Mouse (Mus musculus): ENCODE data around the gene Fam20b. TPM values are rescaled to one million over a fixed set of nuclear protein-coding genes. Genes with fewer than 3 reads are reported as not detected.
A peak's percentile ranks its signal among the peaks of the same experiment; 100 is the strongest.

Gene Fam20b
- 10 to 100 TPM; 66.8 to 77.1 TPM for total RNA-seq (2021)

DNA sequence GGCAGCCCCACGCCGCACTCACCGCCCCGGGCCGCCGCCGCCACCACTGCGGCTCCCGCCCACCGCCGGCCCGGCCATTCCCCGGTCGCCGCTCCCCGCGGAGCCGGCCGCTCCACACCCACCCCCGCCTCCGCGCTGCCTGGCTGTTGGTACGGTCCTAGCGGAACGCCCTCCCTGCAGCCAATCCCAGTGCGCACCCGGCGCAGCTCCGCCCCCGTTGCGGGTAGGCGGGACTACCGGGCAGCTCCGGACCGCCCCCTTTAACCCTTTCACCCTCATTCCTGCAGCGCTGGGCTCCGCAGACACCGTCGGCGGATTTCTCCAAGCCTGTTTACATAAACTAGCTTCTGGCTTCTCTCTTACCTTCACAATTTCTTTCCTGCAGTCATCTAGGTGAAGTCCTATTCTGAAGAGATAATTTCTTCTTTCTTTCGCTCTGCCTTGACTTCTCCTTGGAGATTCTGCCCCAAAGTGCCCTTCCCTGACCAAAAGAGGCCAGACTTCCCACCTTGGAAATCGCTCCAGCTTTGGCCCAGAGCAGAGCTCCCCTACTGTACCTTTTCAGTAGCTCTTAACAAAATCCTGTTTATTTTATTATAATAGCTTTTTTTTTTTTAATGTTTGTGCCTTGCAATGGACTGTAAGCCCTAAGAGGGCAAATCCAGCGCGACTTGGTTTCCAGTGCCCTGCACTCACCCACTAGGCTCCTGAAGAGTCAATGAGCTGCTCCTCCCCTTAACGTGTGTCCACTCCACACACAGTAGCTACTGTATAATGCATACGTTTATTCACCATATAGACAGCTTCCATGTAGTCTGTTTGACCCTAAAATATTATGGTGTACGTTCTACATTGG lies at the start of gene Fam20b:
TSS of gene Fam20b (minus strand) at position 137 of the 856 bp plus-strand sequence.
- peak; percentile 96 to 97 for DNase-seq (ENCODE audit: low spot score in 2 of 2)
- intact Hi-C loops (cut with DNase I), result no loop called here

DNA sequence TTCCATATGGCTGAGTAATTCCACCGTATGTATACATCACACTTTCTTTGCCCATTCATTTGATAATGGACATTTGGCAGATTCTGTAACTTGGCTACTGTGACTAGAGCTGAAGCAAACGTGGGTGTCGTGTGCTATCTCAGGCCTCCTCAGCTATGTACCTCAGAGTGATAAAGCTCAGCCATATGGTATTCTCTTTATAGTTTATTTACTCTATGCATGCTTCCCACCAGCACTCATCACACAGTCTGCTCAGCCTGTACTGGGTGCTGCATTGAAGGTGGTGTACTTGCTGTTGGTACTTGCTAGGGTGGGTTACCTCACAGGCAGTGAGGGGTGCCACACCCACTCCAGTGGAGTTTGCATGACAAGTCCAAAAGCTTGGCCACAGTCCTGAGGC lies 46.4 kb upstream of the Fam20b start:
- intact Hi-C loops (cut with DNase I), result no loop called here
- peak; percentile 39 to 67 for DNase-seq (ENCODE audit: low spot score in 2 of 2)

DNA sequence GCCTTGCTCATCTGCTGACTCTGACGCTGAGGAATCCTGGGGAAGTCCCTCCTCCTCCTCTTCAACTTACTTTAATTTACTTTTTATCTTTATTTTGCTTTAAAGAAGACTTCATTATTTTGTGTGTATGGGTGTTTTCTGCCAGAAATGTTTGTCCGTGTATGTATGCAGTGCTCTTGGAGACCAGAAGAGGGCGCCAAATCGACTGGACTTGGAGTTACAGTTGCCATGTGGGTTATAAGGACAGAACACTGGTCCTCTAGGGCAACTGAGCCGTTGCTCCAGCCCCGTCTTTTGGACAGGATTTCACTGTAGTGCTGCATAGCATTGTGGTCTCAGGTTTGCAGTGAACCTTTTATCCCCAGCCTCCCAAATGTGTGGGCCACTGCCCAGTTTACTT lies 45.7 kb upstream of the Fam20b start:
- no peak for DNase-seq (ENCODE audit: low spot score in 2 of 2)
- intact Hi-C loops (cut with DNase I), result no loop called here

DNA sequence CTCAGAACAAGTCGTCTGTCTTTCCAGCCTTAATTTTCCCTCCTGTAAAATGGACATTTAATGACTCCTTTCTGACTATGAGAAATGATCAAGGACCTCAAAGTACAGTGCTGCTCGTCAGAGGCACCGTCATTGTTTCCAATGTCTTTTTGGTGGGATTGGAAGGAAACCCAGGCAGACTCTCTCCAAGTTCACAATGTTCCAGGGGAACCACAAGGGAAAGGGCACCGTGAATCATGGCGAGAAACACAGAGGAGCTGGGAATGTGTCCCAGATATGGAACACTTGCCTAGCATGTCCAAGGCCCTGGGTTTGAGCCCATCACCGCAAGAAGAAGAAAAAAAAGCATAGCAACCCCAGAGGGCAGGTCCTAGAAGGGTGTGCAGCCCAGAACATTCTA lies 44.4 kb upstream of the Fam20b start:
- no peak for DNase-seq (ENCODE audit: low spot score in 2 of 2)

DNA sequence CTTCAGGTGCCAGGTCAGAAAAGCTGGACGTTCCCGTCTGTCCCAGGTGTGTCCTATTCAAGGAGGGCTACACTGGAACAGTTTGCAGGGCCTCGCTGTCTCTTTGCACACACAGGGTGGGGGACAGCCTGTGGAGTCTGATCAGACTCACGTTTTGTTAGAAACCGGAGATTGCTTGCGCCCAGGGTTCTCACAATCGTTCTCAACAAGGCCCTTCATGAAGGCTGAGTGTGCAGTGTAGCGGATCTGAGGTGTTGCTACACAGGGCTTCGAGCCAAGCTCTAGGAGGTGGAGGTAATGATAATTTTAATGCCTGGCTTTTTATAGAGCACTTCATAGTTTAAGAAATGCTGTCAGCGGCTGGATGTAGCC lies 42.5 kb upstream of the Fam20b start:
- no peak for DNase-seq (ENCODE audit: low spot score in 2 of 2)
- intact Hi-C loops (cut with DNase I), result no loop called here

More for the DNA sequence above, 44.4 kb upstream of the Fam20b start:
- intact Hi-C loops (cut with DNase I), result no loop called here

DNA sequence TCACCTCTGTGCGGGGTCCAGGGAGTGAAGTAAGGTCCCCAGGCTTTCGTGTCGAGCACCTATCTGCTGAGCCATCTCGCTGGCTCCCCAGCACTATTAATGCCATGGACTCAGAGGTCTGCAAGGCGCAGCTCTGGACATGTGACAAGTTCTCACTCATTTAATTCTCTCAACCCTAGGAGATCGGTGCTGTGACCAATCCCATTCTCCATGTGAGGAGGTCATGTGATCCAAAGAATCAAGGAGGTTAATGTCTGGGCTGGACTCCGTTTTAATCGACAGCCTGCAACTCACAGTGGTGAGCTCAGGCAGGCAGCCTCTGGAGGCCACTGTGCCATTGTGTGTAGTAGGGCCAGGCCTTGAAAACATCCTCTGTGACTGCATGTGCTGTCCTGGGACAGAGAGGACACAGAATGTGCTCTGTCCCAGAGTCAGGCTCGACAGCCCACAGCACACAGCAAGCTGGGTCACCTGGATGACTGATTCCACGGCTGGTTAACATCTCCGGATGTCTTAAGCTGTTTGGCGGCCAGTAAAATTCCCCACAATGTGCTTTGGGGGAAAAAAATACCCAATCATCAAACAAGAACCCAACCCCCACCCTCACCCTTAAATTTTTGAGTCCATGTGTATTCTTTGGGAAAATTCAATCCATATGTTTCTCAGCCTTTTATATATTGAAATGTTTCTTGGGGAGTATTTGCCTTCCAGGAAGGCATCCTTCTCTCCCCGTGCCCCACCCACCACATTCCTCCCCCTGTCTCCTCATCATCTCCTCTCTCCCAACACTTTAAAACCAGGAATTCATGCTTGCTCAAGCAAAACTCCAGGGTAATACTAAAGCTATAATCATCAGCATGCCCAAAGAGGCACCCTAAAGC lies 41.9 kb upstream of the Fam20b start:
- DNase-seq (ENCODE audit: low spot score in 2 of 2), result no peak
- intact Hi-C loops (cut with DNase I), result no loop called here

DNA sequence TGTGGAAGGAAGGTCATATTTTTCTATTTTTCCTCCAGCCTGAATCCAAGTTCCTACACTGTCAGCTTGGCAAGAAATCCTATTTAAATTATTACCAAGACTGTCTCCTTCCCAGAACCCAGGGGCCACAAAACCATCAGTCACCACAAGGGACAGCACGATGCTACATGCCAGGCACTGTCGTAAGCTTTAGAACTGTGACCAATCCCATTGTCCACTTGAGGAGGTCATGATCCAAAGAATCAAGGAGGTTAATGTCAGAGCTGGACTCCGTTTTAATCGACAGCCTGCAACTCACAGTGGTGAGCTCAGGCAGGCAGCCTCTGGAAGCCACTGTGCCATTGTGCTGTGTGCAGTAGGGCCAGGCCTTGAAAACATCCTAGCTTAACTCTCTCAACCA lies 39.4 kb upstream of the Fam20b start:
- intact Hi-C loops (cut with DNase I), result no loop called here

DNA sequence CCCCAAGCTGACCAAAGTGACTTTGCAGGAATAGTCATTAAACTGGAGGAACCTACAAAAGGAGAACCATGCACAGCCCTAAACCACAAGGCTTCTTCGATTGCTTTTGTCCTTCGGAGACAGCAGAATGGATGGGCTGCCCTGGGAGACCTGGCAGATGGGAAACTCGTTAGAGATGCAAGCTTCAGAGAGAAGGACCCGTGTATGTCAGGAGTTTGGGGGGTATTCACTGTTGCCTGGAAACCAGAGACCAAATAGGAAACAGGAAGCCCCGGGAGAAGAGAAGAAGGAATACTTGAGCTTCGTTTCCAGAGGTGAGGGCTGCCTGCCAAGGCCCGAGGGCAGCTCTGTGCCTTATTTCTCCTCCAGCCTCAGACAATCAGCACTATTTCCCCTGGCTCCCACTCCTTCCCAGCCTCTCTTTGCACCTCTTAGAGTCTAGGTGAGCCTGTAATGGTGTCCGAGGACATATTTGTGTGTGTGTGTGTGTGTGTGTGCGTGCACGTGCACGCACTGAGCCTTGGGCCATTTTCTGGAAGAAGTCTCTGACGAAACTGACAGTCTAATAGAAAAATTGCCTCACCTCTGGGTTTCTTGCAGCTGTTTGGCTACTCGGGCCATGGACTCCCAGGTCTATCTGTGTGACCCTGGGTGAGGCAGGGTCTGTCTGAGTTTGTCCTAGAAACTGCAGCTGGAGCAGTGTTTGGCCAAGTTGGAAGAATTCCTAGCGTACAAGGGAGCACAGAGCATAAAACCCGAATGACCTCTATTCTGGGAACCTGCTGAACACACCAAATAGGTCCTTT lies 35.9 kb upstream of the Fam20b start:
- intact Hi-C loops (cut with DNase I), result loop anchor here (5.0 kb wide), 1 partner anchor 132 kb away; no protein-coding TSS in a partner anchor
- no peak for DNase-seq (ENCODE audit: low spot score in 2 of 2)

More for the DNA sequence above, 39.4 kb upstream of the Fam20b start:
- no peak for DNase-seq (ENCODE audit: low spot score in 2 of 2)

DNA sequence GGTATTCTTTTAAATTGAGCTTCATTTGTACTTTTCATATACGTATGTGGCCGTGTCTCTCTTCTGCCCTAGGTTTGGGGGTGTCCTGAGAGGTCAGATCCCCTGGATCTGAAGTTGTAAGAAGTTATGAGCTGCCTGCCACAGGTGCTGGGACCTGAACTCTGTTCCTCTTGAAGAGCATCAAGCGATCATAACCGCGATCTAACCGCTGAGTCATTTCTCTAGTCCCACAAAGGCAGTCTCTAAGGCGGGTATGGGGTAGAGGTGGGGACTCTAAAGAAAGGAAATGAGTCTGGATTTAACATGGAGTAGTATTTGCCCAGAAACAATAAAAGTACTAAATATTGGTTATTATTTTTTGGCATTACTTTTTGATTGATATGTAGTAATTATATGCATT lies 34.1 kb upstream of the Fam20b start:
- DNase-seq (ENCODE audit: low spot score in 2 of 2), result no peak
- intact Hi-C loops (cut with DNase I), result loop anchor here (5.0 kb wide), 1 partner anchor 134 kb away; no protein-coding TSS in a partner anchor

DNA sequence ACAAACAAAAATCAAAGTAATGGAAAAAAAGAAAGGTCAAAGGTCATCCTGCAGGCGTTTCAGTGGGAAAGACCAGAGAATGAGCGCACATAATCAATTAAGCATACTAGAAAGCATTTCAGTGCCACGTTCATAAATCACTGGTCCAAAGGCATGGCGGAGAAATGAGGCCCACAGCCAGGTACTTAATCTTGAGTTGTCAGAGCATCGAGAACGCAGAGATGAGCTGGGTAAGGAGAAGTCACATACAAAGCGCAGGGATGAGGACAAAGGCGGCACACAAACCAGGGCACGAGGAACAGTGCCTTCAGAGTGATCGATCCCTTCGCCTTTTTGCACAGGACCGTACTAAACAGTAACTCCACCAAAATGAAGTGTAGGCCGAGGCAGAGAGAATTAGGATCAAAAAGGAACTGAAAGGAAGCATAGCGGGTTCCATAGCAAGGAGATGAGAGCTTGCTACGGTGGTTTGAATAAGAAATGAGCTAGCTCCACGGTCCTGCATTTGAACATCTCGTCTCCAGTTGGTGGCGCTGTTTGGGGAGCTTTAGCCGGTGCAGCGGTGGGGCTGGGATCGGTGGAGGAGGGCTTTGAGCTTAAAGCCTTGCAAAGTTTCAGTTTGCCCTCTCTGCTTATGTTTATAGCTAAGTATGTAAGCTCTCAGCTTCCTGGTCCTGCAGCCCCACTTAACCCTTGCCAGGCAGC lies 33.3 kb upstream of the Fam20b start:
- intact Hi-C loops (cut with DNase I), result loop anchor here (5.0 kb wide), 1 partner anchor 135 kb away; no protein-coding TSS in a partner anchor
- peak; percentile 45 to 63 for DNase-seq (ENCODE audit: low spot score in 2 of 2)

DNA sequence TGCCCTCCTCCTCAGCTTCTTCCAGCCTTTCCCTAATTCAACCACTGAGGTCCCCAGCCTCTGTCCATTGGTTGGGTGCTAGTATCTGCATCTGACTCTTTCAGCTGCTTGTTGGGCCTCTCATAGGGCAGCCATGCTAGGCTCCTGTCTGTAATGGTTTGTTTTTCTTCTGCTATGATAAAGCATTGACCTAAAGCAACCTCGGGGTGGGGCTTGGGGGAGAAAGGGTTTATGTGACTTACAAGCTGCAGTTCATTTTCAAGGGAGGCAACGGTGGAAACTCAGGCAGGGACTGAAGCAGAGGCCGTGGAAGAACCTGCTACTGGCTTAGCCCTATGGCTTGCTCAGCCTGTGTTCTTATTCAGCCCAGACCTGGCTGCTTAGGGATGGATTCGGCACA lies 31.4 kb upstream of the Fam20b start:
- intact Hi-C loops (cut with DNase I), result loop anchor here (5.0 kb wide), 1 partner anchor 137 kb away; no protein-coding TSS in a partner anchor
- no peak for DNase-seq (ENCODE audit: low spot score in 2 of 2)

DNA sequence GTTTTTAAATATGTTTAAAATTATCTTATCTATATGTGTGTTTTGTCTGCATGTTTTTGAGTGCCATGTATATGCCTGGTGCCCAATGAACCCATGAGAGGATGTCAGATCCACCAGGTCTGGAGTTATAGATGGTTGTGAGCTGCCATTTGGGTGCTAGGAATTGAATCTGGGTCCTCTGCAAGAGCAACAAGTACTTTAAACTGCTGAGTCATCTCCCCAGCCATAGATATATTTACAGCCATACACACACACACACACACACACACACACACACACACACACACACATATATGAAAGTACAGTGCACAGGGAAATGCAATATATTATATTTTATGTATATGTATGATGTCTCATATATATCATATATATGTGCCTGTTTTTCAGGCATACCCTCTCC lies 30.2 kb upstream of the Fam20b start:
- no peak for DNase-seq (ENCODE audit: low spot score in 2 of 2)
- intact Hi-C loops (cut with DNase I), result loop anchor here (10.0 kb wide), 1 partner anchor 536 kb away; no protein-coding TSS in a partner anchor

DNA sequence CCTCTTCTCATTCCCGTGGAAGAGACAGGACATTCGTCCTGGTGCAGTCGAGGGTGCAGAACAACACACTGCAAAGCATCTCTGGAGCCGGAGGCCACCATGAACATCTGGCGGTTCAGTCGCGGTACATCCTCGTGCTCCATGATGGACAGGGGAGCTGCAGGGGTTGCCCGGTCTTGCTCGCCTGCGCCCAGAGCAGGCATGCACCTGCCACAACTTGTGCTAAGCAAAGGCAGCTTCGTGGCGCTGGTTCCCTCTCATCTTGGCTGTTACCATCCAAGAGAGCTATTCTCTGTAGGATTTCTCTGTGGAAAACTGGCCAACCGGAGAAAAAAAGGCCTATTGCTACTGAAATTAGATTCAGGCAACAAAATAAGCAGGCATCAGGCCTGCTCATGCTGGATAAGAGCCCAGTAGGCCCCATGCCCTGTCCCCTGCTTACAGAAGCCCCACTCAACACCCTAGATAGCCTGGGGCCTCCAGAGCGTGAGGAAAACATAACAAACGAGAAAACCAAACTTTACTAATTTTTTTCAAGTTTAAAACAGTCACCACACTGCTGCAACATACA lies 29.6 kb upstream of the Fam20b start:
- DNase-seq (ENCODE audit: low spot score in 2 of 2), result no peak
- intact Hi-C loops (cut with DNase I), result loop anchor here (10.0 kb wide), 1 partner anchor 536 kb away; no protein-coding TSS in a partner anchor

DNA sequence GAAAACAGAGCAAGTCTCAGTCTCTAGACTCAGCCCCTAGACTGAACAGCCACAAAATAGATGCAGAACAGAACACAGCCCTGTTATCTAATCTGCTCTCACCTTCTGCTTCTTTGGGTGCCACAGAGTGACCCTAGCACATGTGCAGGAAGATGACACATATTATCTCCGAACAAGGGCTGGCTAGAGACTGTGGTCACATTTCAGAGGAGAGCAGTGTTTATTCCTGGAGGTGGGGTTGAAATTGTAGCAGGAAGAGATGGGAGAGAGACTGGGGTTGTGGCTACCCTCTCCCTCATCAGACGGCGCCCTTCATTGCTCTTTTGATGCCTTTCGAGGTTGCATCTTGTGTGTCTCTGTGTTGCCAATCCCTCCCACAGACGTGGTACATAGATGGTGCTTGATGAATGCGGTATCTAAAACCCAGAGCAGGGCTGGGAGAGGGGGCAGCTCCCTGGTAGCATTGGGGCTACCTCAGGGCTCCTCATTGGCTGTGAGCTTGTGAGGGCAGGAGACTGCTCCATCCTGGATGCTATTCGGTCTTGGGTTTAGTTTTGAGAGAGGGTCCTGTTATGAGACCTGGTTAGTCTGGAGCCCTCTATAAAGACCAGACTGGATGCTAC lies 26.4 kb upstream of the Fam20b start:
- intact Hi-C loops (cut with DNase I), result loop anchor here (10.0 kb wide), 1 partner anchor 540 kb away; no protein-coding TSS in a partner anchor
- no peak for DNase-seq (ENCODE audit: low spot score in 2 of 2)

DNA sequence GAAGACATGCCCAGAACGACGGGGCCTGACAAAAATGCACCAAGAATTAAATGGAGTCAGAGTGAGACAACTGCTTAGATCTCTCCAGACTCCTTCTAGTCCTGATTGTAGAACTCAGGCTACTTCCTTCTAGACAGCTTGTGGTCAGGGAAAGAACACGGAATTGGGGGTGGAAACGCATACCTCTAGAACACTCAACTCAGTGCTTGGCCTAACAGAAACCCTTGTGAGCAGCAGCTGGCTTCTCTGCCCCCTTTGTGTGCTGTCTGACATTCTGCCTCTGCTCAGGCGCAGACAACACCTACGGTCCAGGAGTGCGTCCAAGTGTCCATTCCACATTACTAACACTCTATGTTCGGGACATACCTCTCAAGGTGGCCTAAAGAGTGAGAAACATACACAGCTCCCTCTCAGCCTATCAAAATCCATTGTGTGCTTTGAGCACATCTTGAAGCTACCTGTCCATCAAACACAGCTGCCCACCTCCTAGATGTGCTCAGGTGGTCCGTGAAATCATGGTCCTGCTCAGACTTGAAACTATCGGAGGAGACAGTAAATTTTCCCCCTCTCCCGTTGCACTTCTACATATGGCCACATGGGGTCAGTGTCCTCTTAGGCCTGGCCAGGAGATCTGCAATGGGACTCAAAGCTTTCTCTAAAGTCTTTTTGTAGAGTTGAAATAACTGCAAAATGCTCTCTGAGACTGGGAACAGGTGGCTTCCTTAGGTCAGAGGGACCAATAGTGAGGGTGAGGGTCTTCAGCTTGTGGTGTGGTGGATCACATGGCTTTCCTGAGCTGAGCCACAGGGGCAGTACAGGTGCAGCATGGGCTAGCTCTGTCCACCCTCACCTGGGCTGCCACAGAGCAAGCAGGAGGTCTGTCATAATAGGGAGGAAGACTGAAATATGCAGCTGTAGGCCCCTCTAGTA lies 22.9 kb upstream of the Fam20b start:
- intact Hi-C loops (cut with DNase I), result loop anchor here (2.0 to 10.0 kb wide), 3 partner anchors 171 to 543 kb away; no protein-coding TSS in a partner anchor
- DNase-seq (ENCODE audit: low spot score in 2 of 2), result peak; percentile 50 to 51

DNA sequence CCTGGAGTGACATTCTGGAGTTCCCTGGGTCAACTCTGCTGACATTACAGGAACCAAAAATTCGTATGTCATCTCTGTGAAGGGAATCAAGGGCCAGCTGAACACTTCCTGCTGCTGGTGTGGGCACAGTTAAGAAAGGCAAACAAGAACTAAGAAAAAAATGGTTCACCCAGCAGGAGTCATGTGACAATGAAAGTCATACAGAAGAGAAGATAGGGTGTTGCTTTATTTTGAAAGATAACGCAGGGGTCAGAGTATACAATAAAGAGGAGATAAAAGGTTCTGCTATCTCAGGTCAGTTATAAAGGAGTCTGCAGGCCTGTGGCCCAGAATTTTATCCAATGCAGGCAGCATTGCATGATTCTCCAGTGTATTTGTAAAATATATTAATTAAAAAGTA lies 16.9 kb upstream of the Fam20b start:
- no peak for DNase-seq (ENCODE audit: low spot score in 2 of 2)
- intact Hi-C loops (cut with DNase I), result no loop called here

DNA sequence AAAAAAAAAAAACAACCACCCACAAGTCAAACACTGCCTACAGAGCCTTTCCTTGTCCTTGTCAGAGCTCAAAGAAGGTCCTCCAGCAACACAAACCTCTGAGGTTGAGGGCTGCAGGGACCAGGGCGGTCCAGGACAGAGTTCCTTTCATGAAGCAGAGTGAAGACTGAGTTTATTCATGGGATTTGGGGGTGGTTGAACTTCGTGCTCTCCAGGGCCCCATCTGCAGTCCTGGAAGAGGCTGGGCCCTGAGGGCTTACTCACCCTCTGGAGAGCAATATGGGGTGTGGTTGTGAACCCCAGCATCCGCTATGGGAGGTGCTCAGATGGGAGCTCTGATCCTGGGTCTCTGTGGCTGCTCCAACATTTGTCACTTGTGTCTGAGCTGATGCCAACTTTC lies 15.1 kb upstream of the Fam20b start:
- intact Hi-C loops (cut with DNase I), result no loop called here
- DNase-seq (ENCODE audit: low spot score in 2 of 2), result no peak

Data from left cerebral cortex, postnatal 36 days (tissue).